Mouse (Mus musculus) cerebellum, adult 11-12 months (tissue): ENCODE results near the gene 4930564D02Rik.
A peak's percentile ranks its signal among the peaks of the same experiment; 100 is the strongest.

Source experiments
- DNase-seq: peaks from one replicate; pipeline ENCODE4 v3.0.0; 2022

Gene 4930564D02Rik

GRCm38 (mm10) chr3:105058627-105059513 is 7.8 kb upstream of the 4930564D02Rik start:
- DNase-seq: peak; percentile 74

GRCm38 (mm10) chr3:105059911-105060310 is 6.7 kb upstream of the 4930564D02Rik start:
- DNase-seq: no peak

GRCm38 (mm10) chr3:105060992-105061391 is 5.7 kb upstream of the 4930564D02Rik start:
- DNase-seq: no peak

GRCm38 (mm10) chr3:105061496-105061895 is 5.1 kb upstream of the 4930564D02Rik start:
- no peak for DNase-seq

GRCm38 (mm10) chr3:105061991-105062390 is 4.7 kb upstream of the 4930564D02Rik start:
- no peak for DNase-seq

- DNase-seq: no peak
Observed at GRCm38 (mm10) chr3:105062676-105063075, 4.0 kb upstream of the 4930564D02Rik start.

- no peak for DNase-seq
Observed at GRCm38 (mm10) chr3:105070553-105070952, 3.9 kb downstream of the 4930564D02Rik start.

- no peak for DNase-seq
Observed at GRCm38 (mm10) chr3:105071251-105071650, 4.6 kb downstream of the 4930564D02Rik start.

GRCm38 (mm10) chr3:105072536-105072935 is 5.9 kb downstream of the 4930564D02Rik start:
- no peak for DNase-seq

GRCm38 (mm10) chr3:105075796-105076195 is 9.2 kb downstream of the 4930564D02Rik start:
- DNase-seq: no peak

GRCm38 (mm10) chr3:105078231-105078826 is 11.7 kb downstream of the 4930564D02Rik start:
- peak; percentile 50 for DNase-seq

GRCm38 (mm10) chr3:105087344-105087743 is 20.7 kb downstream of the 4930564D02Rik start:
- DNase-seq: no peak

GRCm38 (mm10) chr3:105088638-105089037 is 22.0 kb downstream of the 4930564D02Rik start:
- DNase-seq: no peak

- no peak for DNase-seq
Observed at GRCm38 (mm10) chr3:105090147-105090546, 23.5 kb downstream of the 4930564D02Rik start.

- DNase-seq: no peak
Observed at GRCm38 (mm10) chr3:105090981-105091380, 24.3 kb downstream of the 4930564D02Rik start.

GRCm38 (mm10) chr3:105092721-105093505 is 26.3 kb downstream of the 4930564D02Rik start:
- no peak for DNase-seq

- DNase-seq: no peak
Observed at GRCm38 (mm10) chr3:105094448-105094847, 27.8 kb downstream of the 4930564D02Rik start.

- DNase-seq: no peak
Observed at GRCm38 (mm10) chr3:105095026-105095425, 28.4 kb downstream of the 4930564D02Rik start.

GRCm38 (mm10) chr3:105097581-105097980 is 30.9 kb downstream of the 4930564D02Rik start:
- no peak for DNase-seq

GRCm38 (mm10) chr3:105099526-105100269 is 33.1 kb downstream of the 4930564D02Rik start:
- no peak for DNase-seq

- DNase-seq: no peak
Observed at GRCm38 (mm10) chr3:105100270-105100589, 33.6 kb downstream of the 4930564D02Rik start.

- DNase-seq: no peak
Observed at GRCm38 (mm10) chr3:105105827-105106226, 39.2 kb downstream of the 4930564D02Rik start.

- peak; percentile 75 for DNase-seq
Observed at GRCm38 (mm10) chr3:105113859-105114258, 47.2 kb downstream of the 4930564D02Rik start.
